In genomic region chr12:55926276-55926973, GRCm38 (mm10) we compare ENCODE assay signal across 16 mouse cellular contexts.
DNase-seq lines count a peak whose midpoint lies in the region; ATAC-seq lines count a peak whose summit lies in the region.
"Had no signal": no experiment of that assay in that cellular context is flagged by ENCODE, and none has a peak within 500 bp of the region (broad histone marks: within the 10 kb centered on the region; RNA-seq: fewer than 3 reads in every experiment).

No protein-coding gene starts in this region.

- H3K4me2 ChIP-seq in forebrain, embryonic 11.5 days (ENCODE audit: low read depth, low read length, severe bottlenecking) = no peak overlapping the region
- H3K4me2 ChIP-seq in forebrain, embryonic 16.5 days (ENCODE audit: low read length) = no peak overlapping the region
- no peak overlapping the region for H3K4me2 ChIP-seq in neural tube, embryonic 12.5 days (replicated peaks)
- H3K4me2 ChIP-seq in neural tube, embryonic 15.5 days = no peak overlapping the region
- no peak overlapping the region for H3K4me2 ChIP-seq in midbrain, embryonic 13.5 days (replicated peaks)
- H3K4me2 ChIP-seq: heart, embryonic 15.5 days; hindbrain, embryonic 15.5 days; liver, embryonic 11.5 days had no signal

- H3K36me3 ChIP-seq in forebrain, embryonic 11.5 days (ENCODE audit: control insufficient read depth, insufficient read depth, low read length) = no peaks in the 10 kb centered on the region
- H3K36me3 ChIP-seq in forebrain, embryonic 16.5 days (ENCODE audit: control insufficient read depth, insufficient read depth) = no peaks in the 10 kb centered on the region
- H3K36me3 ChIP-seq in neural tube, embryonic 12.5 days = no peaks in the 10 kb centered on the region
- no peaks in the 10 kb centered on the region for H3K36me3 ChIP-seq in neural tube, embryonic 15.5 days
- no peaks in the 10 kb centered on the region for H3K36me3 ChIP-seq in midbrain, embryonic 13.5 days
- H3K36me3 ChIP-seq: heart, embryonic 15.5 days; hindbrain, embryonic 15.5 days had no signal

- no peaks in the 10 kb centered on the region; the same call in 1 of the 2 replicates for H3K4me1 ChIP-seq in forebrain, embryonic 11.5 days (replicated peaks; ENCODE audit: control insufficient read depth, insufficient read depth, low read length)
- H3K4me1 ChIP-seq in forebrain, embryonic 16.5 days (replicated peaks; ENCODE audit: control insufficient read depth, insufficient read depth, low read length) = no peaks in the 10 kb centered on the region
- H3K4me1 ChIP-seq in neural tube, embryonic 12.5 days = peaks cover 3% of the 10 kb centered on the region; the same call in 1 of the 2 replicates
- no peaks in the 10 kb centered on the region for H3K4me1 ChIP-seq in neural tube, embryonic 15.5 days
- H3K4me1 ChIP-seq in midbrain, embryonic 13.5 days (replicated peaks) = peaks cover 19% of the 10 kb centered on the region
- H3K4me1 ChIP-seq: heart, embryonic 15.5 days; hindbrain, embryonic 15.5 days had no signal

- no peak for DNase-seq in forebrain, embryonic 11.5 days (ENCODE audit: low spot score)
- no peak for DNase-seq in layer of hippocampus, adult 18-20 months (ENCODE audit: low spot score in 2 of 2)
- no peak for DNase-seq in spleen, postnatal 36 days (ENCODE audit: low spot score in 2 of 2)
- no peak for DNase-seq in heart, adult 11 months
- DNase-seq: cerebellum, postnatal 36 days; kidney, adult 2 months; kidney, postnatal 4 days; left cerebral cortex, postnatal 4 days had no signal

- 33% methylated on average over 2 of the region's 2 CpGs for WGBS in forebrain, embryonic 11.5 days
- 8% methylated on average over 2 of the region's 2 CpGs for WGBS in forebrain, embryonic 16.5 days
- WGBS in neural tube, embryonic 12.5 days = 33% methylated on average over 2 of the region's 2 CpGs
- 35% methylated on average over 2 of the region's 2 CpGs for WGBS in neural tube, embryonic 15.5 days
- 34% methylated on average over 2 of the region's 2 CpGs for WGBS in midbrain, embryonic 13.5 days

- H3K27ac ChIP-seq in forebrain, embryonic 11.5 days (ENCODE audit: low read depth, low read length) = peak overlapping the region; percentile 43
- H3K27ac ChIP-seq in forebrain, embryonic 16.5 days (ENCODE audit: low read length) = no peak overlapping the region
- H3K27ac ChIP-seq in neural tube, embryonic 12.5 days = no peak overlapping the region
- no peak overlapping the region for H3K27ac ChIP-seq in neural tube, embryonic 15.5 days (replicated peaks)
- H3K27ac ChIP-seq in midbrain, embryonic 13.5 days = no peak overlapping the region; the same call in 1 of the 2 replicates
- H3K27ac ChIP-seq: heart, embryonic 15.5 days; hindbrain, embryonic 15.5 days had no signal

- no peak overlapping the region for H3K9ac ChIP-seq in forebrain, embryonic 11.5 days (ENCODE audit: low read length)
- H3K9ac ChIP-seq in forebrain, embryonic 16.5 days (replicated peaks; ENCODE audit: low read depth, low read length) = no peak overlapping the region
- H3K9ac ChIP-seq in neural tube, embryonic 12.5 days = no peak overlapping the region
- H3K9ac ChIP-seq in neural tube, embryonic 15.5 days (replicated peaks) = no peak overlapping the region
- H3K9ac ChIP-seq in midbrain, embryonic 13.5 days (replicated peaks) = no peak overlapping the region
- H3K9ac ChIP-seq: heart, embryonic 15.5 days; hindbrain, embryonic 15.5 days had no signal

- ATAC-seq in forebrain, embryonic 11.5 days (replicated peaks; ENCODE audit: low FRiP score) = peak; percentile 85
- ATAC-seq in forebrain, embryonic 16.5 days = no peak
- ATAC-seq in neural tube, embryonic 12.5 days (ENCODE audit: low FRiP score, low read depth) = peak; percentile 33; the same call in 1 of the 2 replicates
- no peak for ATAC-seq in neural tube, embryonic 15.5 days (ENCODE audit: low FRiP score)
- peak; percentile 60; the same call in 1 of the 2 replicates for ATAC-seq in midbrain, embryonic 13.5 days
- ATAC-seq: Patski had no signal

- H3K9me3 ChIP-seq in forebrain, embryonic 11.5 days (ENCODE audit: control insufficient read depth, low read length) = no peaks in the 10 kb centered on the region
- no peaks in the 10 kb centered on the region for H3K9me3 ChIP-seq in forebrain, embryonic 16.5 days (ENCODE audit: control insufficient read depth, low read length)
- H3K9me3 ChIP-seq in neural tube, embryonic 12.5 days = no peaks in the 10 kb centered on the region
- H3K9me3 ChIP-seq in neural tube, embryonic 15.5 days (replicated peaks) = no peaks in the 10 kb centered on the region
- H3K9me3 ChIP-seq in midbrain, embryonic 13.5 days = no peaks in the 10 kb centered on the region
- H3K9me3 ChIP-seq: heart, embryonic 15.5 days; hindbrain, embryonic 15.5 days had no signal

- H3K27me3 ChIP-seq in forebrain, embryonic 11.5 days (ENCODE audit: control insufficient read depth, insufficient read depth, low read length) = peaks cover 2% of the 10 kb centered on the region
- H3K27me3 ChIP-seq in forebrain, embryonic 16.5 days (replicated peaks; ENCODE audit: control insufficient read depth, insufficient read depth, low read length) = no peaks in the 10 kb centered on the region
- H3K27me3 ChIP-seq in neural tube, embryonic 12.5 days (replicated peaks) = peaks cover 6% of the 10 kb centered on the region; the same call in 1 of the 2 replicates
- peaks cover 12% of the 10 kb centered on the region; the same call in 1 of the 2 replicates for H3K27me3 ChIP-seq in neural tube, embryonic 15.5 days (replicated peaks)
- peaks cover 23% of the 10 kb centered on the region for H3K27me3 ChIP-seq in midbrain, embryonic 13.5 days
- H3K27me3 ChIP-seq: heart, embryonic 15.5 days; Patski had no signal

- no peak overlapping the region for H3K4me3 ChIP-seq in forebrain, embryonic 11.5 days (ENCODE audit: low read depth, low read length)
- H3K4me3 ChIP-seq in forebrain, embryonic 16.5 days (replicated peaks; ENCODE audit: low read length) = no peak overlapping the region
- H3K4me3 ChIP-seq in neural tube, embryonic 12.5 days = no peak overlapping the region
- no peak overlapping the region for H3K4me3 ChIP-seq in neural tube, embryonic 15.5 days (replicated peaks)
- H3K4me3 ChIP-seq in midbrain, embryonic 13.5 days (replicated peaks) = no peak overlapping the region
- H3K4me3 ChIP-seq: heart, embryonic 15.5 days; hindbrain, embryonic 15.5 days had no signal

Comparison
In these comparisons a context has a peak if more than half of its experiments do, and no peak if none do; other contexts are left out.
1. ATAC-seq: peak in forebrain, embryonic 11.5 days (single experiment), neural tube, embryonic 12.5 days (single experiment) and midbrain, embryonic 13.5 days (single experiment); none in forebrain, embryonic 16.5 days (single experiment) and neural tube, embryonic 15.5 days (single experiment).